Mouse (Mus musculus) cerebellum, adult 11-12 months (tissue): ENCODE data around the gene Banp.

Experiments
- DNase-seq: peaks from one replicate; pipeline ENCODE4 v3.0.0; 2022

Gene Banp

DNA sequence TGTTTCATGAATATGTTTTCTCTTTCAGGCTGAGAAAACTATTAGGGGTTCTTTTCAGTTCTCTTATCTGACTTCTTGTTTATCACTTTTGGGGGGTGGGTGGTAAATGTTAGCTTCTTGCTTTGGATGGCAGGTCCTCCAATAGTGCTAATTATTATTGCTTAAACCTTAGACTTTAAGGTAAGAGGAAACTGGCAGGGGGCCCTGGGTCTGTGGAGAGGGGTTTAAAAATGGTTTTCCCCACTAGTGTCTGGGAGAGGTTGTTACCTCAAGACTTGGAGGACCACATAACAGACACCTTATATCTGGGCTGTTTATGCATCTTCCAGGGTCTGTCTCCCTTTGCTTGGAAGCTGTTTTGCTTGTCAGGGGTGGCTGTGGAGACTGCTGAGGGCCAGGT, 2.6 kb downstream of the Banp start:
- DNase-seq, result no peak

GRCm38 (mm10) chr8:121952800-121953199, 3.2 kb downstream of the Banp start:
- DNase-seq, result peak; percentile 46

DNA sequence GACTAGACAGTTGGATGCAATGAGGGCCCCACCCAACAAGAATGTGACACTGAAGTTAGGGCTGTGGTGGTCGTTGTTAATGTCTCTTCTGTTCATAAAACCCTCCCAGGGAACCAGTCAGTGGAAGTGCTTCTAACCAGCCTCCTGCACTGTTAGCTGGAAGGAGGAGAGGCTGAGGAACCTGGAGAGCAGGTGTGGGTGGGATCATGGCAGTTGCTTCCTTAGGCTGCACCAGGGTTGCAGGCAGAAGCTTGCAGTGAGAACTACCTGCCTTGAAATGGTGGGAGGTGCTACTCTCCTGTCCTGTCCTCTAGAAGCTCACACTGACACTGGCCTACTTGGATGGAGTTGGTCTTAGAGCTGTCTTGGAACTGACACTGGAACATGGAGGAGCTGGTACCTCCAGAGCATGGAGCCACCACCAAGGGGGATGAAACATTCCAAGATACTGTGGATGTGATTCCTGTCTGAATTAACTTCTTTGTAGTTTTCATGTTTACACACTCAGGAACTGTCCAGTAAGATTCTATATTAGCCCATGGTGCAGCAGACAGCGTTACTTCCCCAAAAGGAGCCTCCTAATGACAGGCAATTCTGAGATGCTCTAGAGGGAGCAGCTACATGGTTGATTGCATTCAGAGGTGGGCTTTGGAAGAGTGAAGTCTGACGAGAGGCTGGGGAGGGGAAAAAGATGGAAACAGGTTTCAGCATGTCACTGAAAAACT, 4.4 kb downstream of the Banp start:
- DNase-seq, result no peak

GRCm38 (mm10) chr8:121954981-121955555, 5.5 kb downstream of the Banp start:
- no peak for DNase-seq

DNA sequence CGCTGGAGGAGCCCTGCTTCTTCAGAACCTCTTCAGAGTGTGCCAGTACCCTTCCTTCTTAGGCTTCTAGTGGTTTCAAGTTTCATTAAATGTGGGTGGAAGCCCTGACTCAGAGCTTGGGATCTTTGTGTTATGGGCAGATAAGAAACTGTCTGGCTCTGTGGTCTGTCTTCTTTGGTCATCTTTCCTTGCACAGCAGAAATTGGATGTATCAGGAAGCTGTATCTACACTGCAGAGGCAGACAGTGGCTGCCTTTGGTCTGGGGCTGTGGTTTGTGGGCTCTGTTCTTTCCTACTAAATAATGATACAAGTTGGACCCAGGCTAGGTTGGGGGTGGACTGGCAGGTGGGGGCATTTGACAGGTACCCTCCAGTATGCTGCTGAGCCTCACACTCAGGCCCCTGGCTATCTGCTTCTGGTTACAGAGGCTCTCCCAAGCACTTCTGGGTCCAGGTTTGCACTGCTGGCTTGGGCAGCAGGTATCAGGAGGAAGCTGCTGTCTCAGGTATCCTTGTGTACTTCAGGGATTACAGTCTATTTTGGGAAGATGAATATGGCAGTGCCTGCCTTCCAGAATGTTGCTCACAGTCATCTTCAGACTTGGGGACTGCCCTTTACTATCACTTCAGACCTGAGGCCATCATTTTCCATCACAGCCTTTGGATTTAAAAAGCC, 6.4 kb downstream of the Banp start:
- no peak for DNase-seq

- DNase-seq, result no peak
These were observed 8.8 kb downstream of the Banp start for GRCm38 (mm10) chr8:121958395-121958794.

GRCm38 (mm10) chr8:121962892-121963291, 13.3 kb downstream of the Banp start:
- DNase-seq, result no peak

DNA sequence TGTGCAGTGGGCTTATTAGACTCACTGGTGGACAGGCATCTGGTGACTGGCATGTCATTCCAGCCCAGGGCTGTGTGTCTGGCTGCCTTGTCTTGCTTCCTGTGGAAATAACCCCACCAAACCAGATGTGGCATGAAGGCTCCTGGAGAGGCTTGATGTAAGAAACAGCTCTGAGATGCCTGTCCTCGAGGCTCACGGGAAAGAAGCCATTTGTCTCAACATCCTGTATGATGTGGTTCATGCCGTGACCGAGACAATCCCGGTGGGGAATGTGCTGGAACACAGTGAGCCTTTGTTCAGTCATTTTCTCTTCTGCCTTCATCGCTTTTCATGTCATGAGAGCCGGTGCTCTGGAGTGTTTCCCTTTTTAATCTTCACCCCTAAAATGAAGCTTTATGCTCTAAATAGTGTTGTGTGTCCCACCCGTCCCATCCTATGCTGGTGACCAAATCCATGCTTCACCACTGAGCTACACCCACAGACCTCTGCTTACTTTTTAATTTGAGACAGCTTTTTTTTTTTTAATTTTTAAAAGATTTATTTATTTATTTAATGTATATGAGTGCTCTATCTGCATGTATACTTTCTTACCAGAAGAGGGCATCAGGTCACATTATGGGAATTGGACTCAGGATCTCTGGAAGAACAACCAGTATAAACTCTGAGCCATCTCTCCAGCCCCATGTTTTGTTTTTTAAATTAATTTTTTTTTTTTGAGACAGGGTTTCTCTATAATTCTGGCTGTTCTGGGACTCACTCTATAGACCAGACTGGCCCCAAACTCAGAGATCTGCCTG, 15.4 kb downstream of the Banp start:
- no peak for DNase-seq

DNA sequence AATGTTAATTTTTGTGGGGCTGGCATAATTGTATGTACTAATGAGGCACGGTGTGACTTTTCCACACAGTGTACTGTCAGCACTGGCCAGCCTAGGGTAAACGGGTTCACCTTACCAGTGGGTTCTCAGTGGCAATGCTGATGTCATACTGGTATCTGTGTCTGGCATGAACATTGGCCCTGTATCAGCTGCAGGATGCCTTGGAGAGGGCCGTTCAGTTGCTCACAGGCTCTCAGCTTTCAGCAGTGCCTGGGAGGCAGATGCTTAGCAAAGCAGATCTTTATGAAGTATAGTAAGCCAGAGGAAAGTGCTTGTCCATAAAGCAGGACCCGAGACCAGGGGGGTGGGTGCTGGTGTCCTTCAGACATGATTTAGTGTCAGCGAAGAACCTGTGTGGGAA, 16.6 kb downstream of the Banp start:
- no peak for DNase-seq

DNA sequence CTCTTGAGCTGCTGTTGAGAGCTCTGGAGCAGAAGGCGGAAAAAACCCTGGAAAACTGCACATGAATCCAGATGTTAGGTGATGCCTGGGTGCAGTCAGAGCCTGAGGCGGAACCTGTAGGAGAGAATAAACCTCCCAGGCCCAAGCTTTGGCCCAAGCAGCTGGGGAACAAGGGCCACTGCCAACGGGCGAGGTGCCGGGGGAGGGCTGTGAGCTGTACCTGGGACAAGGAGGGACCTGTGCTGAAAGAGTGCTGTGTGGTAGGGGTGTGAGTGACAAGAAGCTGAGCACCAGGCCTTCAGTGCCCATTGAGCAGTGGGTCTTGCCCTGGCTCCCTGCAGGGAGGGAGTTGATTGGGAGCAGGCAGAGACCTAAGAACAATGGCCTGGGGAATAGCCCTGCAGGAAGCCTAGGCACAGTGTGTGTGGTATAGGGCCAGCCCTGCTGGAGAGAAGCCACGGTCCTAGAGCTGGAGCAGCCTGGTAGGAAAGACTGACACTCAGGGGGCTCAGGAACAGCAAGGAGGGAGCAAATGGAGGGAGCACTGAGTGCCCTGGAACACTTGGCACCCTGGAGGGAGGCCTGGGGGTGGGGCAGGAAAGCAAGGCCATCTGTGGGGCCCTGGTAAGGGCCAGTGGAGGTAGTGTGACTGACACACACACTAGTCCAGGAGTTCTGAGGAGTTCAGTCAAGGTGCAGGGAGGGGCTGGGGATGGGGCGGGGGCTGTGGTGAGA, 17.3 kb downstream of the Banp start:
- no peak for DNase-seq

DNA sequence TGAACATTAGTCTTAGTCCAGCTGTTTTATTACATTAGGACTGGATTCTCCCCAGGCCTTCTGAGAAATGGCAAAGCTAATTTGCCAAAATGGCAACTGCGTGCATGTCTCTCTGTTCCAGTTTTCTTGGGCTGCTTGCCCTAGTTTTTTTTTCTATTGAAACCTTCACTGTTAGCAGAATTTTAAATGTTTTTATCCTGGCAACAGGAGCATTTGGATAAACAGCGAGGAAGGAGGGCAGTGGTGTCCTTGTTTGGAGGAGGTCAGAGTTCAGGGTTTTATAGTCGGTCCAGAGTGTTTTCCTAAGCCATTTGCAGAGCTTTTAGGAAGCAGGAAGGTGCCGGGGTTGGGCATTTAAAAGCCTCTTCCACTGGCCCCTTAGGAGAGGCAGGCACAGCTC, 18.4 kb downstream of the Banp start:
- DNase-seq, result no peak

GRCm38 (mm10) chr8:121968542-121968941, 19.0 kb downstream of the Banp start:
- DNase-seq, result no peak

DNA sequence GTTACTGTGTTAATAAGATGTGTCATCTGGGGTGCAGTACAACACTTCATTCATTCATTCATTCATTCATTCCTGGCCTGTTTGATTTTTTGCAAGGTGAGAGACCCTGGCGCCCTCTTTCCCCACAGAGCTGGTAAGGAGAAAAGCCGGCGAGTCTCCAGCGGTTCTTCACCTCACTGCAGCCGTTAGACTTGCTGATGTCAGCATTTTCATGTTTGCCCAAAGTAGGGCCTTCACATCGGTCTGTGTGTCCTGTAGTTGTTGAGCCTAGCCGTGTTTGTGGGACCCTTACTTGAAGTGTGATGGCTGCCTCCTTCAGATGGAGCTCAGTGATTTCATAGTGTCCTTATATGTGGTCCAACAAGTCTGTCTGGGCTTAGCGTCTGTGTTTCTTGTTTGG, 20.7 kb downstream of the Banp start:
- no peak for DNase-seq

DNA sequence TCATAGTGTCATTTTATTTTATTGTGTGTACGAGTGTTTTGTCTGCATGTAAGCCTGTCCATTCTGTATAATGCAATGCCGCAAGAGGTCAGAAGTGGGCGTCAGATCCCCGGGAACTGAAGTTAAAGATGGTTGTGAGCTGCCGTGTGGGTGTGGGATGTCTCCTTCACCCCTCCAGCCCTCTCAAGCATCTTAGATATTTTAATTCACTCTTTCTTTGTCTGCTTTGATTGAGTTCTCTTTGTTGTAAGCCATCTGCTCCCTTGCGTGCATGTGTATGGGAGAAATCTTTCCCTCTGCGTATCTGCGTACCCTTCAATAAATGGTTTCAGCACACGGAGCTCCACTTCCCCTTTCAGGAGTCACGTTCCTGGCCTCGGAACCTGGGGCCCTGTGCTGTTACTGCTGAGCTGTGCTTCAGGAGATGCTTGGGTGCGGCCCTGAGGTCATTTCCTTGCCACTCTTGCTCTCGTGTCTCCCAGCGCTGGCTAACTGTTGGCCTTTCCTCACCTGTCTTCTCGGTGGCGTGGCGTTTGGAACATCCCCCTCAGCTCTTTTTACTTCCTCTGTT, 22.0 kb downstream of the Banp start:
- DNase-seq, result no peak

DNA sequence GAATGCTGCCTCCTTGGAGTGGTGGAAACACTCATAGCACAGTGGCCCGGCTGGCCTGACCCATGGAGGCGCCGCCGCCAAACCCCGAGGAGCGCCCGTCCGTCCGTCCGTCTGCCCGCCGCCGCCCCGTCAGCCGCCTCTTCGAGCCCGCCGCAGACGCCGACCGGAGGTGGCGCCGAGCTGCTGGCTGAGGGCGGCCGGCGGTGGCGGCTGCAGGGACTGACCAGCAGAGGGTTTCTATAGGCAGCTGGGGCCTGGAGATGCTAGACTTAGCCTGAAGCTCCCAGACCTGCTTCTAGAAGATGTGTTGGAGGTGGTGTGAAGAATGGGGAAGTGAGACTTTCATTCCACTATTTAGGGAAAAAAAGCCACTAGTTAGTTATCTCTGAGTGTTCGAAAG, 24.4 kb downstream of the Banp start:
- no peak for DNase-seq

DNA sequence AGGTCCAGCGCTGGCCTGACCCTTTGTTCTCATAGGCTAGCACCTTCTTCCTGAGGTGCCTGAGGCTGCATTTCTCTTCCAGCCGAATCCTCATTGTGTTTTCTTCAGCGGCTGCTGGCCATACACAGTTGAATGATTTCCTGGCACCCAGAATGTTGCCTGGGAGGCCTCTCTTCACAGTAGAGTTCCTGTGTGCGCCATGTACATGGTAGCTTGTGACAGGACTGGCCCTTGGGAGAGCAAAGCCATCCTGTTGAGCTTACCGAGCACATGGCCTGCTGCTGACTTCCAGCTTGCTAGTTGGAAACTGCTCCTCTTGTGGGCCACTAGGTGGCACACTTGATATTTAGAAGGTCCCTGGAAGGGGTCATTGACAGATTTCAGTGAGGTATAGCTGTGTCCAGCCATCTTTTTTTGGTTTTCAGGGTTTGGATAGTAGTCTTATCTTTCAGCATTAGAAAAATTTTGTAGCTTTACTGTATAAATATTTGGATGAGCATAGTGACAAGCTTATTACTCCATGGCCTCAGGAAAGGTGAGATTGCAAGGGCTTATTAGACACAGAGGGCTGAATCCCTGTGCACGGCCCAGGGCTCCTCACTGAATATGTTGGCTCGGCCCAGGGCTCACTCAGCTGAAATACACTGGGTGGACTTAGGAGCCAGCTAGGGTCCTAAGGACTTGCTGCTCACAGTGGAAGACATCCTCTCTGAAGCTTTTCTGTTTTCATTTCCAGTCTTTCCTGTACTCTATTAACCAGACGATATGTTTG, 28.5 kb downstream of the Banp start:
- peak; percentile 50 for DNase-seq

GRCm38 (mm10) chr8:121978670-121979069, 29.1 kb downstream of the Banp start:
- no peak for DNase-seq

- no peak for DNase-seq
These were observed 31.4 kb downstream of the Banp start for GRCm38 (mm10) chr8:121980792-121981519.

- DNase-seq, result no peak
These were observed 32.0 kb downstream of the Banp start for GRCm38 (mm10) chr8:121981520-121981895.

DNA sequence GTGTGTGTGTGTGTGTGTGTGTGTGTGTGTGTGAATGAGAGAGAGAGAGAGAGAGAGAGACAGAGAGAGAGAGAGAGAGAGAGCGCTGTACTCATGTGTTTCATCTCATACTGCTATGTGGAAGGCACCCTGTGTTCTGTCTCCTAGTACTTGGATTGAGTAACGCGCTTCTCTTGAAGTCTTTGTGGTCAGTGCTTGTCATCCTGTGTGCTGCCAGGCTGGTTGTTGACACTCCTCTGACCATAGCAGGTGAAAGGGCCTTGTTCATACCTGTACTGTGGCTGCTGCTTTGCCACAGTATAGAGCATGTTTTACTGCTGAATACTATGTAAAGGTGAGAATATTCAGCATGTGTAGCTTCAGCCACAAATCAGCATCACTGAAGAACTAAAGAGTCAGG, 36.1 kb downstream of the Banp start:
- DNase-seq, result no peak

- DNase-seq, result no peak
These were observed 38.3 kb downstream of the Banp start for GRCm38 (mm10) chr8:121987892-121988291.
